22 mouse cellular contexts compared by ENCODE assay signal in genomic region chr3:158905104-158905503, GRCm38 (mm10).
DNase-seq lines count a peak whose midpoint lies in the region; ATAC-seq and TF ChIP-seq lines count a peak whose summit lies in the region.
"Had no signal": no experiment of that assay in that cellular context is flagged by ENCODE, and none has a peak within 500 bp of the region (broad histone marks: within the 10 kb centered on the region; RNA-seq: fewer than 3 reads in every experiment).

No protein-coding gene starts in this region.

- H3K4me2 ChIP-seq in myocyte (ENCODE audit: low read depth): peak overlapping the region; percentile 34
- H3K4me2 ChIP-seq: embryonic facial prominence, embryonic 12.5 days; forebrain, embryonic 12.5 days had no signal

- no peak for TF ChIP-seq CTCF in left cerebral cortex, adult 2 months (IDR thresholded peaks at IDR 0.05)
- TF ChIP-seq CTCF in Patski (IDR thresholded peaks at IDR 0.05): no peak
- no peak for TF ChIP-seq CTCF in kidney, adult 2 months (conservative IDR thresholded peaks at IDR 0.05; ENCODE audit: insufficient read depth, insufficient read length, low read depth, low read length)

- H3K4me1 ChIP-seq in kidney, adult 2 months (ENCODE audit: control insufficient read depth, insufficient read depth, low read length): no peaks in the 10 kb centered on the region
- H3K4me1 ChIP-seq: embryonic facial prominence, embryonic 10.5 days; embryonic facial prominence, embryonic 12.5 days; forebrain, embryonic 10.5 days; forebrain, embryonic 12.5 days had no signal

- H3K27me3 ChIP-seq in Patski (no peaks in the 10 kb centered on the region), myocyte (ENCODE audit: control insufficient read depth, insufficient read depth, insufficient read length) (no peaks in the 10 kb centered on the region)
- no peaks in the 10 kb centered on the region for H3K27me3 ChIP-seq in kidney, adult 2 months (replicated peaks; ENCODE audit: control insufficient read depth, insufficient read depth, low read length)
- H3K27me3 ChIP-seq: embryonic facial prominence, embryonic 12.5 days; forebrain, embryonic 12.5 days had no signal

- 0 out of 2 replicates have a peak overlapping the region, but pooled peaks have one; percentile 19 for H3K27ac ChIP-seq in left cerebral cortex, adult 2 months
- no peak overlapping the region for H3K27ac ChIP-seq in kidney, adult 2 months (ENCODE audit: insufficient read depth, low read depth, low read length)
- H3K27ac ChIP-seq: embryonic facial prominence, embryonic 10.5 days; embryonic facial prominence, embryonic 12.5 days; forebrain, embryonic 10.5 days; forebrain, embryonic 12.5 days had no signal

- no peak for DNase-seq in left cerebral cortex, adult 2 months (ENCODE audit: extremely low spot score in 1 of 2, low spot score in 2 of 2)
- no peak for DNase-seq in left cerebral cortex, postnatal 25 days (ENCODE audit: low spot score in 2 of 2)
- no peak for DNase-seq in Patski (ENCODE audit: low read depth, low spot score)
- DNase-seq in T-cell, adult 2 months (ENCODE audit: low spot score): no peak
- DNase-seq in kidney, adult 2 months: no peak
- DNase-seq: adrenal gland, adult 8-10 months; adrenal gland, postnatal 14 days; adrenal gland, postnatal 36 days; cerebellum, adult 11-12 months; cerebellum, adult 2 months; cerebellum, adult 9-10 months; cerebellum, postnatal 10 days; cerebellum, postnatal 25 days had no signal

- no peak overlapping the region for H3ac ChIP-seq in myocyte (ENCODE audit: control insufficient read depth, insufficient read length)

- in situ Hi-C loops in Patski (cut with MboI; ENCODE audit: low pct_unique_long_range_greater_than_20kb): no loop called here

- H3K4me3 ChIP-seq in left cerebral cortex, adult 2 months: no peak overlapping the region
- H3K4me3 ChIP-seq in myocyte: no peak overlapping the region
- H3K4me3 ChIP-seq in kidney, adult 2 months (ENCODE audit: insufficient read depth, low read depth, low read length): no peak overlapping the region
- H3K4me3 ChIP-seq: embryonic facial prominence, embryonic 10.5 days; embryonic facial prominence, embryonic 12.5 days; erythroblast, embryonic 14.5 days; forebrain, embryonic 10.5 days; forebrain, embryonic 12.5 days had no signal

- intact Hi-C loops in left cerebral cortex, adult 2 months (cut with DNase I): no loop called here
- intact Hi-C loops in left cerebral cortex, postnatal 25 days (cut with DNase I): no loop called here

- CTCF ChIA-PET in Patski (lab: Charles Lee): interaction anchor here (0.6 to 1.2 kb wide), 6 partner anchors 8 to 107 kb away, joined by 3 to 4 read pairs (median 3); no protein-coding TSS in a partner anchor

- peak; percentile 83 for ATAC-seq in Patski
- ATAC-seq: activated CD4-positive, CD25-positive, alpha-beta regulatory T cell, adult 4 months; forebrain, embryonic 14.5 days; forebrain, embryonic 16.5 days had no signal

- POLR2A ChIA-PET in Patski (lab: Charles Lee): no interaction called here

- WGBS in kidney, adult 2 months: 35% methylated on average over 2 of the region's 2 CpGs

- no peak for TF ChIP-seq POLR2A in myocyte (IDR thresholded peaks at IDR 0.05; ENCODE audit: insufficient read length, low read depth)
- no peak for TF ChIP-seq POLR2A in kidney, adult 2 months (IDR thresholded peaks at IDR 0.05; ENCODE audit: low read depth, low read length)

- H3K79me2 ChIP-seq in myocyte (ENCODE audit: control insufficient read depth, insufficient read depth): no peaks in the 10 kb centered on the region

- no peaks in the 10 kb centered on the region for H3K36me3 ChIP-seq in myocyte (ENCODE audit: control insufficient read depth, insufficient read depth)
- no peaks in the 10 kb centered on the region for H3K36me3 ChIP-seq in kidney, adult 2 months (ENCODE audit: control insufficient read depth, insufficient read depth, low read length)
- H3K36me3 ChIP-seq: embryonic facial prominence, embryonic 10.5 days; embryonic facial prominence, embryonic 12.5 days; forebrain, embryonic 10.5 days; forebrain, embryonic 12.5 days had no signal

TF ChIP-seq in myocyte, 11 proteins besides CTCF, POLR2A, EP300 and RAD21:
- TF ChIP-seq TCF3 (IDR thresholded peaks at IDR 0.05; ENCODE audit: insufficient read length, low read depth) (no peak), MAX (IDR thresholded peaks at IDR 0.05; ENCODE audit: low read depth) (no peak), SRF (IDR thresholded peaks at IDR 0.05; ENCODE audit: control insufficient read depth, insufficient read length, low read depth) (no peak), MYOD1 (IDR thresholded peaks at IDR 0.05; ENCODE audit: control insufficient read depth in 1 of 3, insufficient read length in 2 of 3, low read depth in 2 of 3) (no peak), USF1 (IDR thresholded peaks at IDR 0.05; ENCODE audit: low read depth) (no peak), CEBPB (IDR thresholded peaks at IDR 0.05; ENCODE audit: insufficient read depth, poor library complexity, severe bottlenecking) (no peak), REST (IDR thresholded peaks at IDR 0.05; ENCODE audit: insufficient read depth, insufficient read length) (no peak), MYOG (IDR thresholded peaks at IDR 0.05; ENCODE audit: control insufficient read depth in 1 of 3, insufficient read depth in 1 of 3, insufficient read length in 2 of 3, low read depth in 2 of 3) (no peak), TCF12 (IDR thresholded peaks at IDR 0.05; ENCODE audit: insufficient read depth, poor library complexity, severe bottlenecking) (no peak), POLR2AphosphoS2 (IDR thresholded peaks at IDR 0.05; ENCODE audit: insufficient read length, low read depth) (no peak)
